Mouse (Mus musculus): ENCODE results near the gene Acaca. TPM values are rescaled to one million over a fixed set of nuclear protein-coding genes. Genes with fewer than 3 reads are reported as not detected.

Gene Acaca
- polyA plus RNA-seq, 1 experiment from 2014 or later = 18.9 TPM

DNA sequence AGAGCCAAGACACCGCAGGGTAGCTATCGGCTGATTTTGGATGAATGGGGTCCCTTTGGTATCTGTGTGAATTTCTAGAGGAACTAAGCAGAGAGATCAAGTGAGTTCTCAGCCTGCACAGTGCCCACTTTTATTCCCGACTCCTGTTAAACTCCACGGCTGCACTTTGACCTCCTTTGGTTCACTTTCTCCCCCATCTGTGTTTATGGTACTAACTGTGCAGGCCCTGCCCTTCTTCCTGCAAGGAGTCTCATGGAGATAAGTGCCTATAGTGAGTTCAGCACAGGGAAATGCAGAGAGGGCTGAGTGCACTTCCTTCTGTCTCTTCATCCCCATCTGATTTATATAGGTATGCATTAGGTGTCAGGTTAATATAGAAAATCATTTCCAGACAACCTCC is 35.1 kb downstream of the Acaca start:
- Histone ChIP-seq H3K27me3 (ENCODE audit: low read depth, poor library complexity, severe bottlenecking) (peaks cover 7% of the 10 kb centered on the region; the same call in 1 of the 2 replicates), H3K4me3 (no peak overlapping the region), H3K27ac (replicated peaks) (no peak overlapping the region), H3K9me3 (replicated peaks) (no peaks in the 10 kb centered on the region), H3K4me1 (peaks cover 7% of the 10 kb centered on the region), H3K36me3 (no peaks in the 10 kb centered on the region)
- DNase-seq (ENCODE audit: low spot score) = no peak
- 74% methylated on average over 4 of the region's 4 CpGs for WGBS

DNA sequence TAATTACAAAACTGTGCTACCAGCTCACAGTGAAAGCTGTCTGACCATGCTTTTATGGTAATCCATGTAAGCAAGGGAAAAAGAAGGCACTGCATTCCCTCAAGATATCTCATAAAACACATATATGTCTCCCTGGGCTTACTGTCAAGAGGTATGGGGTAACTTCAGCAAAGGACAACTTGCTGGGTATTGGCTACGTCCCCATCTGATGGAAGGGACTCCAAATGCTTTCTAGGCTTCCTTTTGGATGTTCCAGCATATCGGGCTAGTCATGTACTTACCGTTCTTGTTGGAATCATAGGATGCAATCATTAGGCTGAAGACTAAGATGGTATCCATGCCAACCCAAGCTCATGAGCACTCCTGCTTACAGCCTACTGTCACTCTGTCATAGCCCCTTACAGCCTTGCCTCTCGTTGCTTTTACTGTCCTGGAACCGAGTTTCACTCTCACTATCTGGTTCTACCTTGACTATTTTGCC is 37.6 kb downstream of the Acaca start, which contains the start of gene Gm11437:
Gene Gm11437 (minus strand): TSS at position 431 of the 481 bp plus-strand sequence.
- 90% methylated on average over 5 of the region's 5 CpGs for WGBS
- Histone ChIP-seq H3K9me3 (replicated peaks) (no peaks in the 10 kb centered on the region), H3K27ac (replicated peaks) (no peak within 1 kb of the TSS), H3K4me3 (no peak within 1 kb of the TSS), H3K4me1 (peaks cover 7% of the 10 kb centered on the region), H3K27me3 (ENCODE audit: low read depth, poor library complexity, severe bottlenecking) (peaks cover 7% of the 10 kb centered on the region; the same call in 1 of the 2 replicates), H3K36me3 (no peaks in the 10 kb centered on the region)
- no peak for DNase-seq (ENCODE audit: low spot score)

DNA sequence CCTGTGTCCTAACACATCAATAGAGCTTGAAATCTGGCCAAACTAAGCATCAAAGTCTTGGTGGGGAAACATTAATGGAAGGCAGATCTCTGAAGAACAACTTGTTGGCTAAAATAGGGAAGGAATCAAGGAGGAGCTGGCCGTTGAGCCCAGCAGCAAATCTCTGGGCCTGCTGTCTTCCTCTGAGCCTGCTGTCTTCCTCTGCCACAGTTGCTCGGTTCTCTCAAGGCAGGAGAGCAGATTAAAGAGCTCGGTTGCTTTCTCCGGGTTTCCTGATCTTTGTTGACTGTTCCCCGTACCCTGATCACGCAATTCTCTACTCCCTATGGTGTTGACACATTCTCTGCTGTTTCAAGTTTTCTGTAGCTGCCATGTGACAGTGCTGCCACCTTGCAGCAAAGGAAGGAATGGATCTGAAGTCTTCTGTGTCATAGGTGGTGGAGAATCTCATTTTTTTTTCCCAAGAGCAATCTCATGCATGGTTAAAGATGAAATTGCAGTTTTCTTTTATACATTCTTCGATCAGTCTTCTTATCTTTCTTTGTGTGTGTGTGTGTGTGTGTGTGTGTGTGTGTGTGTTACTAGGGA is 39.3 kb downstream of the Acaca start:
- no peaks in the 10 kb centered on the region for H3K36me3 ChIP-seq
- DNase-seq (ENCODE audit: low spot score) = no peak
- H3K9me3 ChIP-seq (replicated peaks) = no peaks in the 10 kb centered on the region
- peaks cover 14% of the 10 kb centered on the region for H3K4me1 ChIP-seq
- H3K27me3 ChIP-seq (ENCODE audit: low read depth, poor library complexity, severe bottlenecking) = peaks cover 7% of the 10 kb centered on the region; the same call in 1 of the 2 replicates
- no peak overlapping the region for H3K27ac ChIP-seq (replicated peaks)
- 29% methylated on average over 7 of the region's 7 CpGs for WGBS
- H3K4me3 ChIP-seq = no peak overlapping the region

DNA sequence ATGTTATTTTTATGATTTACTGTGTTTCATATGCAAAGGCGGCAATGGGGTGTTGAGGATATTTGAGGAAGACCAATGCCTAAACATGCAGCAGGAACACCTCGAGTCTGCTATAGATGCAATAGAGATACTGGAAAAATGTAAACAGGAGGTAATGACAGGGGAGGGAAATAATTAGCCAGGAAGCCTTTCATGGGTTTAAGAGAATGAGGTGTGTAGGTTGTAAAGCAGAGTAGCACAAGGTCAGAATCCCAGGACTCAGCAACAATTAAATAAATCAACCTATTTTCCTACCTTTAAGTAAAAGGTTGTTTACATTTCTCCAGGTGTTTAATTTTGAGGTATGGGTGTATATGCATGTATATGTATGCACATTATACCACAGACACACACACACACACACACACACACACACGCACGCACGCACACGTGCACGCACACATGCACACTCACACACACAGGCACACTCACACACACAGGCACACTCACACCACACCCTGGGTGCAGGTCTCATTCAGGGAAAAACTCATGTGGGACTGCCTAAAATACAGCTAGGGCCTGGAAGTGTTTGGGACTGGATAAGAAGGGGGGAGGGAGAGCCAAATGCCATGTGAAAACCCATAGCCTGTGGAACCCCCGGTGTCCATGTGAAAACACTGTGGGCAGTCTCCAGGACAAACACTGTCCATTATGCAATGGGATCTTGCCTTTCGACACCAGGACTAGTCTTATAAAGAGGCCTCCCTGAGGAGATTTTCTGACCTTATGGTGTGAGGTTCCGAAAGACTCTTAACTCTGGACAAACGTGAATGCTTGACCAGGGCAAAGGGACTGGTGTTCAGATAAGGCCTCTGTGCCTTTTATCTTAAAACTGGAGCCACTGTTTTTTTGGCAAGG is 43.3 kb downstream of the Acaca start:
- Histone ChIP-seq H3K4me1 (peaks cover 14% of the 10 kb centered on the region), H3K36me3 (no peaks in the 10 kb centered on the region), H3K9me3 (replicated peaks) (no peaks in the 10 kb centered on the region), H3K27ac (replicated peaks) (no peak overlapping the region), H3K27me3 (ENCODE audit: low read depth, poor library complexity, severe bottlenecking) (peaks cover 6% of the 10 kb centered on the region; the same call in 1 of the 2 replicates), H3K4me3 (no peak overlapping the region)
- DNase-seq (ENCODE audit: low spot score) = no peak
- 67% methylated on average over 11 of the region's 11 CpGs for WGBS

DNA sequence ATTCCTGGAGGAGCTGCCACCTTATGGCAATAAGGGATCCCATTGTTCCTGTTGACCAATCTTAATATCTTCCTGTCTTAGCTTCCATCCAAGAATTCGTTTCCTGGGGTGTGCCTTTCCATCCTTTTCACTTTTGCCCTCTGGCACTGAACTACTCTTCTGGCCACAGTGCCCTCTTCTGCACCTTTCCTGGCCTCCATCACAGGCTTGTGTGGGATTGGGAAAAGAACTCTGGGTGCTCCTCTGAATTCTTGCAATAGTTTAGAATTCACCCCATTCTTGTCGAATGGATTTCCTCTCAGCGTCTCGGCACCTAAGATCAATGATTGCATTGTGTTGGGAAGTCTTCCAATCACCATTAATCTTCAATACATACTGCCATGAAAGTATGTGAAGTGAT is 49.1 kb downstream of the Acaca start:
- Histone ChIP-seq H3K27ac (replicated peaks) (peak overlapping the region; percentile 97; the same call in 1 of the 2 replicates), H3K4me3 (peak overlapping the region; percentile 79), H3K27me3 (ENCODE audit: low read depth, poor library complexity, severe bottlenecking) (peaks cover 18% of the 10 kb centered on the region; the same call in 1 of the 2 replicates), H3K36me3 (no peaks in the 10 kb centered on the region), H3K4me1 (peaks cover 31% of the 10 kb centered on the region), H3K9me3 (replicated peaks) (no peaks in the 10 kb centered on the region)
- 54% methylated on average over 4 of the region's 4 CpGs for WGBS
- no peak for DNase-seq (ENCODE audit: low spot score)

DNA sequence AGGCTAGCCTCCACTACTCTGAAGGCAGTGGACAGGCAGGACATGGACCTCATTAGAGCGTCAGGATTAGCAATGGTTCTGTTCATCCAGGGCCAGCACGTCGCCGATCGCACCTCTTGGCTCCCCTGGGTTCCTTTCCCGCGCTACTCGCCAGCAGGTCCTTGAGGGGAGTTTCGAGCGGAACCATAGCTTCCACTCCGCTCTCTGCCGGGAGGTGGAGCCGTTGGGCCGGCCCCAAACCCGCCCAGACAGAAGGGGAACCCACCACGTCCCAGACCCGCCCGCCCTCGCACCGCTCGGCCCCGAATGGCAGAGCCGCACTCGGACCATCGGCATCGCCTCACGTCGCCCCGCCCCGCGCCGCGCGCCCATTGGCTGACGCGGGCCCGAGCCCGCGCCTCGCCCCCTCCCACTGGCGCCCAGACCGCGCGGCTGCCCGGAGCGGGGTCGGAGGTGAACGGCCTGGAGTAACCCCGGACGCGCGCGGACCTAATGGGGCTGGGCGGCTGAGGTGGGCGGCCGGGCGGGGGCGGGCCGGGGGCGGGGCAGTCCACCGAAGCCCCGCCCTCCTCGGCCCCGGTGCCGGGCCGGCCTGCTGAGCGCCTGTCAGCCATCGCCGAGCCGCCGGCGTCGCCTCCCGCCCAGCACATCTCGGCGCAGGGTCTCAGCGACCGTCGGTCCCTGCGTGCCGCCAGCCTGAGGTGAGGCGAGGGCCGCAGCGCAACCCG is 49.9 kb downstream of the Acaca start:
- peaks cover 31% of the 10 kb centered on the region for H3K4me1 ChIP-seq
- H3K9me3 ChIP-seq (replicated peaks) = no peaks in the 10 kb centered on the region
- H3K27ac ChIP-seq (replicated peaks) = peak overlapping the region; percentile 97
- H3K27me3 ChIP-seq (ENCODE audit: low read depth, poor library complexity, severe bottlenecking) = peaks cover 18% of the 10 kb centered on the region; the same call in 1 of the 2 replicates
- WGBS = under 1% methylated on average over 83 of the region's 85 CpGs
- no peaks in the 10 kb centered on the region for H3K36me3 ChIP-seq
- peak; percentile 98 for DNase-seq (ENCODE audit: low spot score)
- H3K4me3 ChIP-seq = peak overlapping the region; percentile 79

DNA sequence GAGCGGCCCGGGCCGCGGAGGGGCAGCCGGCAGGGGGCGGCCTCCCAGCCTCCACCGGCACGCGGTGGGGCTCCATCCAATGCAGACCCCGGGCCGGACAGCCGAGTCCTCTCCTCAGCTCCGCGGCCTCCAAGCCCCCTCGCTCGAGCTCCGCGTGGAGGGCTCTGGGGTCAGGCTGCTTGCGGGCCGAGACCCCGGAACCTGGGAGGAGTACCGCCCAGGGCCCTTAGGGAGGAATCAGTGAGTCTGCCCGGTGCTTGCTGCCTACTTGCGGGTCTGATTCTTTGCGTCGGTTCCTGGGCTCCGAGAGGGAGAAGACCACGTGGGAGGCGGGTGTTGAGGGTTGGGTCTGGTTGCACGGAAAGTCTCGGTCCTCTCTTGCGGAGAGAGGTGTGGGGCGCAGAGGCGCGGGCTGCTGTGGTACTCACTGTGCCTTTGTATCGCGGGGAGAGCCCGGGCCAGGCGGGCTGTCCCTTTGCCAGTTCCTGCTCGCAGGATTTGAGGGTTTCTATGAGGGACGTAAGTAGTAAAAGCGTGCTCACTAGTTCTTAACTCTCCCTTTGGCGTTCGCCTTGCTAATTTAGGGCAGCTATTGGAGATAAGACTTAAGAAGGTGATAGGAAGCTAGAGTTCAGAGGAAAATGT is 50.6 kb downstream of the Acaca start:
- under 1% methylated on average over 44 of the region's 44 CpGs for WGBS
- no peaks in the 10 kb centered on the region for H3K9me3 ChIP-seq (replicated peaks)
- H3K4me1 ChIP-seq = peaks cover 31% of the 10 kb centered on the region
- H3K36me3 ChIP-seq = no peaks in the 10 kb centered on the region
- H3K27ac ChIP-seq (replicated peaks) = peak overlapping the region; percentile 97
- peaks cover 18% of the 10 kb centered on the region; the same call in 1 of the 2 replicates for H3K27me3 ChIP-seq (ENCODE audit: low read depth, poor library complexity, severe bottlenecking)
- peak overlapping the region; percentile 79 for H3K4me3 ChIP-seq
- peak; percentile 84 for DNase-seq (ENCODE audit: low spot score)

DNA sequence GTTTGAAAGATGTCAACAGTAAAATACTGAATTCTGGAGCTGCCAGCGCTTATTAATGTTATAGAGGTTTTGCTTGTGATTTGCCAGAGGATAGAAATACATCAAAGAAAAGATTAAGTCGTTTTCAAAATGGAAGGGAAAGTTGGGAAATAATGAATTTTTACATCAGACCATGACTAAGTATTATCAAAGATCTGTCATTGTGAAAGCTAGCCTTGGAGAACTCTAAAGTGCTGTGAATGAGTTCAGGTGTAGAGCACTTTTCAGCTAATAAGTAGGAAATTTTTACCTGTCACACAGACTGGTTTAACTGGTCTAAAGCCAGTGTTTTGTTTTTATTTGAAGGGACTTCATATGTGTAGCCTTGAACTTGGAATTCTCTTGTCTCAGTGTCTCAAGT is 51.8 kb downstream of the Acaca start:
- peak overlapping the region; percentile 79 for H3K4me3 ChIP-seq
- peaks cover 31% of the 10 kb centered on the region for H3K4me1 ChIP-seq
- no peaks in the 10 kb centered on the region for H3K9me3 ChIP-seq (replicated peaks)
- DNase-seq (ENCODE audit: low spot score) = no peak
- no peak overlapping the region for H3K27ac ChIP-seq (replicated peaks)
- peaks cover 18% of the 10 kb centered on the region; the same call in 1 of the 2 replicates for H3K27me3 ChIP-seq (ENCODE audit: low read depth, poor library complexity, severe bottlenecking)
- 0 out of 2 replicates have a peak, but pooled peaks cover 2% of the 10 kb centered on the region for H3K36me3 ChIP-seq
- 71% methylated on average over 2 of the region's 2 CpGs for WGBS

DNA sequence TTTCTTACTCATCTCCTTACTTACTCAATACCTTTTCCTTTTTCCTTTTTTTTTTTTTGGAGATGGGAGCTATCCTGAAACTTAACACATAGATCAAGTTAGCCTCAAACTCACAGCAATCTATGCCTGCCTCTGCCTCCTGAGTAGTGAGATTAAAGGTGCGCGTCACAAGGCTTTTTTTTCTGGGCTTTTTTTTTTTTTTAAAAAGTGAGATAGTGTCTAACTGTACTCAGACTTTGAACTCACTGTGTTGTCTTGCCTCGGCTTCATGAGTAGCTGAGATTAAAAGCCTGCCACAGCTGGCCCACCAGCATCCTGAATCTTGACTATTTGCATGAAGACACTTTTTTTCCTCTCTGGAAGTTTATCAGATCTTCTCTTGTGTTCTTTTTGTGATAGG is 59.1 kb downstream of the Acaca start:
- Histone ChIP-seq H3K36me3 (0 out of 2 replicates have a peak, but pooled peaks cover 2% of the 10 kb centered on the region), H3K4me3 (no peak overlapping the region), H3K27me3 (ENCODE audit: low read depth, poor library complexity, severe bottlenecking) (no peaks in the 10 kb centered on the region), H3K9me3 (replicated peaks) (no peaks in the 10 kb centered on the region), H3K27ac (replicated peaks) (no peak overlapping the region), H3K4me1 (no peaks in the 10 kb centered on the region)
- DNase-seq (ENCODE audit: low spot score) = no peak
- 92% methylated on average over 3 of the region's 3 CpGs for WGBS

DNA sequence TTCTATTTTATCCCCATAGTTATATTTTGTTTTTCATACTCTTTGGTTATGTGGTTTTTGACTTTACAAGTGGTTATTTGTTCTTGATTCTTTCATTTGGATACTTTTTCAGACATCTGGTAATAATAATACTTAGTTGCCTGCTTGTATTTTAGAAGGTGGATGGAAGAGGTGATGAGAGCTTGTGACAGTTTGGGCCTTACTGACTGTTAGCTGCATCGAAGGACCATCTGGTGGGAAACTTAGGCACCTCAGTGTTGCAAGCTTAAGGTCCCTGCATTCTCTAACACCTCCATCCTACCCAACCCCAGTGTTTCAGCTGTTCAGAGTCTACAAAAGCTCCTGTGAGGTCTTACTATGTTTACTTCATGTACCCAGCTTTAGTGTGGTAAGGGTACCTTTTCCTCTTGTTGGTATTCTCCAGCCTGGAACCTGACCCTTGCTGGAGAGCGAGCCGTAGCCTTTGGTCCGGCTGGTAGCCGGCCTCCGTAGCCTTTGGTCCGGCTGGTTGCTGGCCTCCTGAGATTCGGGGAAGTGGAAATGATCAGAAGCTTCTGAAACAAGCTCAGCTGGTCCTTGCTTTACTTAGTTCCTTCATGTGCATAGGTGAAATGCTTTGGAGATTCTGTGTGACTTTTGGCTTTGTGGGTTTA is 61.2 kb downstream of the Acaca start:
- Histone ChIP-seq H3K36me3 (peaks cover 6% of the 10 kb centered on the region), H3K4me3 (no peak overlapping the region), H3K27ac (replicated peaks) (no peak overlapping the region), H3K9me3 (replicated peaks) (no peaks in the 10 kb centered on the region), H3K27me3 (ENCODE audit: low read depth, poor library complexity, severe bottlenecking) (no peaks in the 10 kb centered on the region), H3K4me1 (no peaks in the 10 kb centered on the region)
- 90% methylated on average over 8 of the region's 8 CpGs for WGBS
- DNase-seq (ENCODE audit: low spot score) = no peak

DNA sequence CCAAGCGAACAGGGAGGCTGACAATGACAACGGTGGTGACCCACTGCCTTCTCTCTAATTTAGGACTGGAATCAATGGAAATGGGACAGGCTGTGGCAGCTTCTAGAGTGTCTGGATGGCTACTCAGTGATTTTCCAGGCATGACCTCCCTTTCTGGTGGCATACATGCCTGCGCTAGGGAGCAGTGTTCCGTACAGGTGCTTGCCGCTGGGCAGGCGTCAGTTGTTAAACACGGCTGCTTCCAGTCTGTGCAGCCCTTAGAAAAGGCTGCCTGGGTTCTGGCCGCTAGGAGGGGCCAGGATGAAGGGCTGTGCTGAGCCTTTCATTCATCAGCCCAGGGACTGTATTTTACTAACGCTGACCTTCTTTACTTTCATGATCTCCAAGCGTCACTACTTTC is 63.8 kb downstream of the Acaca start:
- WGBS = 76% methylated on average over 10 of the region's 10 CpGs

More for the DNA sequence above, 63.8 kb downstream of the Acaca start:
- H3K27me3 ChIP-seq (ENCODE audit: low read depth, poor library complexity, severe bottlenecking) = no peaks in the 10 kb centered on the region
- H3K9me3 ChIP-seq (replicated peaks) = no peaks in the 10 kb centered on the region
- H3K4me1 ChIP-seq = no peaks in the 10 kb centered on the region
- no peak overlapping the region for H3K4me3 ChIP-seq
- no peak overlapping the region for H3K27ac ChIP-seq (replicated peaks)
- no peak for DNase-seq (ENCODE audit: low spot score)
- peaks cover 14% of the 10 kb centered on the region for H3K36me3 ChIP-seq
